Comparison of ENCODE assay signal across 10 mouse cellular contexts in the genomic region with DNA sequence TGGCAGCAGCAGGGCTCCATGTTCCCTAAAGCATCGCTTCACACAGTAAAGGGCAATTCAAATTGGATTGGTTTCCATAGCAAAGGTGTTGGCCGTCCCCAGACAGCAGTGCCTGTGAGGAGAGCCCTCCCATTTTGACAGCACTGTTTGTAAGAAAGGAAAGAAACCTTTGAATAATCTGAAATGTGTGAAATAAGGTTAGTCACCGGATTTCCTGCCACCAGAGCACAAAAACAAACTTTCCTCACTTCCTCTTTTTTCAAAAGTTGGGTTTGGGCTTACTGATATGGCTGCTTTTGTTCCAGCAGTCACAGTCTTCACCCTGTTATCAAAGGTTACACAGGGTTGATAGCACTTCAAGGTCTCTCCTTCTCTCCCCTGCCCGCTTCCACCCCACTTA. TPM values are rescaled to one million over a fixed set of nuclear protein-coding genes. Genes with fewer than 3 reads are reported as not detected.
DNase-seq lines count a peak whose midpoint lies in the region; ATAC-seq lines count a peak whose summit lies in the region.
"Had no signal": no experiment of that assay in that cellular context is flagged by ENCODE, and none has a peak within 500 bp of the region (broad histone marks: within the 10 kb centered on the region; RNA-seq: fewer than 3 reads in every experiment).

No protein-coding gene starts in this region.

- peak; percentile 90 for ATAC-seq in megakaryocyte-erythroid progenitor cell, adult 5-6 weeks (replicated peaks; ENCODE audit: low FRiP score, low TSS enrichment, poor library complexity, severe bottlenecking)

- peak; percentile 92 for DNase-seq in 416B (ENCODE audit: low read depth)
- peak; percentile 59 to 63 for DNase-seq in B cell, adult 2 months
- DNase-seq in c-Kit-positive CD71-negative TER-119-negative erythroid progenitor cells, embryonic 14.5 days (ENCODE audit: low read depth): peak; percentile 25
- DNase-seq in cerebellum, adult 11 months: no peak
- DNase-seq in heart, postnatal 14 days: no peak
- DNase-seq in adrenal gland, adult 8-10 months: no peak
- DNase-seq: gastrocnemius, postnatal 14 days; kidney, postnatal 14 days; lung, embryonic 14.5 days had no signal

- intact Hi-C loops in heart, postnatal 14 days (cut with DNase I): no loop called here

RNA-seq across cellular contexts. Expression of a gene that starts 35.2 kb away (rescaled TPM):
- 35.9 and 39.5 TPM in 2 replicates for total RNA-seq in megakaryocyte-erythroid progenitor cell, adult 5-6 weeks (2014; fragmentation: Nextera tagmentation)
- total RNA-seq in megakaryocyte-erythroid progenitor cell, adult 5-6 weeks (2017): 64.6 and 86.2 TPM in 2 replicates
- total RNA-seq in heart, postnatal 14 days (2021): 1 to 10 TPM; 2.7 to 3.2 TPM
- 1 to 10 TPM; 2.8 to 5.8 (median 3.9) TPM for total RNA-seq in adrenal gland, adult 8-10 months (2022)

Comparison
In these comparisons a context has a peak if more than half of its experiments do, and no peak if none do; other contexts are left out.
1. DNase-seq: peak in 416B (single experiment), B cell, adult 2 months (2 of 2) and c-Kit-positive CD71-negative TER-119-negative erythroid progenitor cells, embryonic 14.5 days (single experiment); none in cerebellum, adult 11 months (single experiment), heart, postnatal 14 days (0 of 2) and adrenal gland, adult 8-10 months (single experiment).
2. RNA of a gene that starts 35.2 kb away (total RNA-seq): 35.9 to 86.2 TPM in megakaryocyte-erythroid progenitor cell, adult 5-6 weeks; 2.8 to 5.8 TPM in adrenal gland, adult 8-10 months and 2.7 to 3.2 TPM in heart, postnatal 14 days; every median in the first group is over 4 times any median in the second.